Mouse (Mus musculus) liver, embryonic 12.5 days (tissue): ENCODE measurements around the gene Lat. TPM values are rescaled to one million over a fixed set of nuclear protein-coding genes. Genes with fewer than 3 reads are reported as not detected.
"Not testable (repeated sequence)": the region's sequence is repeated elsewhere in the genome, so short reads cannot be mapped to it uniquely, and the experiment has no call there.

ENCODE experiments used
- ATAC-seq: fragments of 200-750 bp; cut with Nextera tagmentation; 2 replicates; pipeline ENCODE4 v1.8.0; 2017; ENCODE audit warnings: moderate number of reproducible peaks, mild to moderate bottlenecking, moderate library complexity
- H3K27ac ChIP-seq: fragments of 300-500 bp; sonication (generic); 2 replicates; pipeline ENCODE4 v1.5.1; 2016; ENCODE audit warnings: mild to moderate bottlenecking
- H3K27me3 ChIP-seq: fragments of 300-500 bp; sonication (generic); replicated peaks from 2 replicates; pipeline ENCODE4 v1.6.1; 2016; ENCODE audit warnings: mild to moderate bottlenecking, moderate library complexity
- H3K36me3 ChIP-seq: fragments of 300-500 bp; sonication (generic); 2 replicates; pipeline ENCODE4 v1.6.1; 2016; ENCODE audit warnings: mild to moderate bottlenecking, moderate library complexity
- H3K4me1 ChIP-seq: fragments of 300-500 bp; sonication (generic); 2 replicates; pipeline ENCODE4 v1.6.1; 2016
- H3K4me2 ChIP-seq: fragments of 300-500 bp; sonication (generic); 2 replicates; pipeline ENCODE4 v1.6.1; 2016; ENCODE audit warnings: mild to moderate bottlenecking, moderate library complexity
- H3K4me3 ChIP-seq: fragments of 300-500 bp; sonication (generic); 2 replicates; pipeline ENCODE4 v1.5.1; 2016; ENCODE audit warnings: mild to moderate bottlenecking, moderate library complexity
- H3K9ac ChIP-seq: fragments of 300-500 bp; sonication (generic); 2 replicates; pipeline ENCODE4 v1.6.1; 2016; ENCODE audit warnings: mild to moderate bottlenecking, moderate library complexity
- H3K9me3 ChIP-seq: fragments of 300-500 bp; sonication (generic); replicated peaks from 2 replicates; pipeline ENCODE4 v1.6.1; 2016; ENCODE audit warnings: mild to moderate bottlenecking, moderate library complexity
- WGBS: fragments of 180-500 bp; shearing (Covaris S2); methylation state at CpG from one replicate; pipeline ENCODE4 v1.1.7; 2016; ENCODE audit not compliant: insufficient replicate concordance; 5-methylcytosine and 5-hydroxymethylcytosine counted together
- polyA plus RNA-seq: library from polyadenylated mRNA; unstranded; fragments of >200 nt; fragmentation: Nextera tagmentation; extraction: Ambion mirVana; gene quantifications from 2 replicates; pipeline ENCODE4 v1.2.1, GENCODE M21; 2016

Gene Lat
- polyA plus RNA-seq, result 14.5 and 15.6 TPM in 2 replicates

DNA sequence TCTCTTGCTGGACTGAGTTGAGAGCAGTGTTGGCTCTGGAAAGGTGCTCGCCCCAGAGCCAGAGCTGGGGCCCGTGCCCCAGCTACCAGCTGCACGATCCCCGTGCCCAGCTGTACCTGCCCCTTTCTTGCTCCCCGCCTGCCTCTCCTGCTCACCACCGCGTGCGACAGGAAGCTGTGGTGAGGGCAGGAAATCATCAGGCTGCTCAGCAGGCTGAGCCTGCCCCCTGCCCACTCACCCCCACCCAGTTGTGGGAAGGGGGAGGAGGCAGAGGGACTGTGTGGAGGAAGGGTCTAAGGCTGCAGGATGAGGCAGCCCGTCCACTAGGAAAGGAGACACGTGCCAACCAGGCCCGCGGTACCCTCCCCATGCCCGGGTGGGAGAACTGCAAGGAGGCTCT, at the start of gene Lat:
Lat (minus strand) TSS at position 178 of the 400 bp plus-strand sequence.
- 28% methylated on average over 13 of the region's 13 CpGs for WGBS
- Histone ChIP-seq H3K4me3 (peak within 1 kb of the TSS; percentile 28), H3K36me3 (peaks cover 55% of the 10 kb centered on the region), H3K27me3 (no peaks in the 10 kb centered on the region), H3K9ac (no peak within 1 kb of the TSS), H3K27ac (no peak within 1 kb of the TSS), H3K4me2 (peak within 1 kb of the TSS; percentile 41), H3K9me3 (no peaks in the 10 kb centered on the region), H3K4me1 (0 out of 2 replicates have a peak, but pooled peaks cover 7% of the 10 kb centered on the region)
- peak; percentile 60 for ATAC-seq

DNA sequence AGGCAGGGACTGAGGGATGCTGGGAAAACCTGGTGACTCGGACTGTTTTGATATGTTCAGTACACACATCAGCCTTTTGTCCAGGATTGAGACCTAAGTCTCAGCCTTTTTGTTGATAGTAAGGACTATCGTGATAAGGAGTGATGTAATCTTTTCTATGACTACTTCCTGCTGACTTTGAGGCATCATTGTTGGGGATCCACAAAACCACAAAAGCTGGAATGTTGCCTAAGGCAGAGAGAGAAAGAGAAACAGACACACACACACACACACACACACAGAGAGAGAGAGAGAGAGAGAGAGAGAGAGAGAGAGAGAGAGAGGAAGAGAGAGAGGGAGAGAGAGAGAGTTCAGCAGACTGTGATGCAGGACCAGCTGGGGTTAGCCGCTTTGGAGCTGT, 49.1 kb upstream of the Lat start:
- H3K36me3 ChIP-seq, result no peaks in the 10 kb centered on the region
- no peaks in the 10 kb centered on the region for H3K9me3 ChIP-seq
- ATAC-seq, result no peak
- H3K4me3 ChIP-seq, result no peak overlapping the region
- no peak overlapping the region for H3K9ac ChIP-seq
- no peak overlapping the region for H3K4me2 ChIP-seq
- no peak overlapping the region for H3K27ac ChIP-seq
- H3K4me1 ChIP-seq, result no peaks in the 10 kb centered on the region
- peaks cover 13% of the 10 kb centered on the region for H3K27me3 ChIP-seq
- 43% methylated on average over 3 of the region's 3 CpGs for WGBS

DNA sequence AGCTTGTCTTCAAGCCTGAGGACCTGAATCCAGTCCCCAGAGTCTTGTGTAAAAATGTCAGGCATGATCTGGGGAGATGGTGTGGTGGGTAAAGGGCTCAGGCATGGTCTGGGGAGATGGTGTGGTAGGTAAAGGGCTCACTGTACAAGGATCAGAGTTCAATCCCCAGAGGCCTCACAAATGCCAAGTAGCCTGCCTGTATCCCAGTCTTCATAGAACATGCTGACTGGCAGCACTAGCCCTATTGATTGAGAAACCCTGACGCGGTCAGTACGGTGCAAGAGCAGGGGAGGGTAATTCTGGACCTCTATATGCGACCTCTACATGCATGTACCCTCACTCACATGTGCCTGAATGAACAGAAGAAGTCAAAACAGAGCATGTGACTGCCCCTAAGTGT, 48.2 kb upstream of the Lat start:
- Histone ChIP-seq H3K4me1 (no peaks in the 10 kb centered on the region), H3K4me2 (no peak overlapping the region), H3K36me3 (no peaks in the 10 kb centered on the region), H3K27me3 (peaks cover 22% of the 10 kb centered on the region), H3K4me3 (no peak overlapping the region), H3K9ac (no peak overlapping the region), H3K27ac (no peak overlapping the region), H3K9me3 (no peaks in the 10 kb centered on the region)
- WGBS, result 85% methylated on average over 4 of the region's 4 CpGs
- ATAC-seq, result no peak

DNA sequence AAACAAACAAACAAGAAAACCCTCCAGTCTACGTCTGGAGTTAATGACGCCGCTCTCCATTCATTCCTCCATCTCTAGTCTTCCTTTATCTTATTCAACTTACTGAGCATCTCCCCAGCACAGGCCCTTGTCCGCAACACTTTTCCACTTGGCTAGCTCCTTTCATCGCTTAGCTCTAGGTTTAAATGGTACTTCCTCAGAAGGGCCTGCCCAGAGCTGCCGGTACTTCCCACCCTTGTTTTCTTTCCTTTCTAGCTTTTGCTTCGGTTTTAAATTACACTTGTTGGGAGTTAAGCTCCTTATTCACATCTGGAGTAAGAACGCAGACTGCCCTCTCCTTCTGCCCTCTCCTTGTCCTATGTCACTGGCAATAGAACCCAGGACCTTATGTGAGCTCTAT, 47.7 kb upstream of the Lat start:
- Histone ChIP-seq H3K4me2 (no peak overlapping the region), H3K9ac (no peak overlapping the region), H3K27ac (no peak overlapping the region), H3K4me3 (no peak overlapping the region), H3K36me3 (no peaks in the 10 kb centered on the region), H3K9me3 (no peaks in the 10 kb centered on the region), H3K4me1 (no peaks in the 10 kb centered on the region), H3K27me3 (peaks cover 25% of the 10 kb centered on the region)
- 50% methylated on average over 8 of the region's 8 CpGs for WGBS
- no peak for ATAC-seq

DNA sequence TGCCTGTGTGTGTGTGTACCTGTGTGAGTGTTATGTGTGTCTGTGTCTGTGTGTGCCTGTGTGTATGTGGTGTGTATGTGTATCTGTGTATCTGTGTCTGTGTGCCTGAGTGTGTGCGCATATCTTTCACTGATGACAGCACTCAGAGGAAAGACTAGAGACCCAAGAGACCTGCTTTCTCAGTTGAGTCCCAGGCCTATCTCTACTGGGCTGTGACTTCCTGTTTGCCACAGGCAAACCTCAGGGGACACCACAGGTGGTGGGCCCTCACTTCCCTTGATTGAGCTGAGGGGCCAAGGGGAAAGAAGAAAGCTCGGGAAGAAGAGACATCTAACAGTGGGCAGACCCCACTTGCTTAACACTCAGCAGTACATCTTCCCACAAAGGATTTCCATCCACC, 47.2 kb upstream of the Lat start:
- Histone ChIP-seq H3K27ac (no peak overlapping the region), H3K9ac (no peak overlapping the region), H3K27me3 (peaks cover 29% of the 10 kb centered on the region), H3K4me2 (no peak overlapping the region), H3K36me3 (no peaks in the 10 kb centered on the region), H3K4me3 (no peak overlapping the region), H3K9me3 (no peaks in the 10 kb centered on the region), H3K4me1 (no peaks in the 10 kb centered on the region)
- ATAC-seq, result no peak
- WGBS, result 18% methylated on average over 2 of the region's 2 CpGs

DNA sequence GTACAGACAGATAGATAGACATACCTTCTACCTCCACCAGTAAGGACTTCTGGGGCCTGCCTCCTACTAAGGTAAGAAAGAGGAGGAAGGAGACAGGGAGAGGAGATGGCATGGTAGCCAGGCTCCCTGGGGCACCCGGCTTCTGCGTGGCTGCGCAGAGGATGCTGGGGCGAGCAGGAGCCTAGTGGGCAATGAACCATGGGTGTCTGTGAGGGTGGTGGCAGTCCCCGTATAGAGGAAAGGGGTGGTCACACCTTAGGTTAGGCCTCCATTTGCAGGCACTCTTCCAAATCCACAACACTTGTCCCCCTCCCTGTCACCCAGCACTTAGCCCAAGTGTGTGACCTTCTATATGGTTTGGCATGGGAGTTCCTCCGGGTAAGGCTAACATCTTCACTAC, 45.4 kb upstream of the Lat start, which contains the start of gene Cd19:
Cd19 (minus strand) TSS at position 165 of the 400 bp plus-strand sequence.
- Histone ChIP-seq H3K4me1 (no peaks in the 10 kb centered on the region), H3K4me2 (no peak within 1 kb of the TSS), H3K9ac (no peak within 1 kb of the TSS), H3K4me3 (no peak within 1 kb of the TSS), H3K9me3 (no peaks in the 10 kb centered on the region), H3K36me3 (no peaks in the 10 kb centered on the region), H3K27ac (no peak within 1 kb of the TSS), H3K27me3 (peaks cover 39% of the 10 kb centered on the region)
- WGBS, result 78% methylated on average over 6 of the region's 6 CpGs
- no peak for ATAC-seq

DNA sequence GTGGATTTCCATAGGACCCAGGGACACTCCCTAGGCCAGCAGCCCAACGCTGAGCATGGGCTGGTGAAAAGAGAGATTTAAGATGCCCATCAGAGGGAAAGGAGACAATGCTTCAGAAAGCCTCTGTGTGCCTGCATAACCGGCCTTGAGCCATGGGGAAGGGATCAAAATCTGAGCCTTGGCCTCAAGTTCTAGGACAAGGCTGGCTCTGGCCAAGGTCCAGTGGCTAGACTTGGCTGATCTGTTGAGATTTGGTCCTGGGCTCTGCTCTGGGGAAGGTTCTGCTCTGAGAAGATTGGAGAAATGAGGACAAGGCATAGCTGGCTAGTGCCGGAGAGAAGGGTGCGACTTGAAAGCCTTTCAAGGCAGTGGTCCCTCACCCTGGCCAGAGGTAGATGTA, 41.7 kb upstream of the Lat start:
- no peak overlapping the region for H3K4me2 ChIP-seq
- no peak overlapping the region for H3K9ac ChIP-seq
- H3K27ac ChIP-seq, result no peak overlapping the region
- no peak overlapping the region for H3K4me3 ChIP-seq
- peaks cover 46% of the 10 kb centered on the region for H3K27me3 ChIP-seq
- H3K4me1 ChIP-seq, result no peaks in the 10 kb centered on the region
- no peak for ATAC-seq
- H3K36me3 ChIP-seq, result no peaks in the 10 kb centered on the region
- H3K9me3 ChIP-seq, result no peaks in the 10 kb centered on the region
- WGBS, result 73% methylated on average over 4 of the region's 4 CpGs

DNA sequence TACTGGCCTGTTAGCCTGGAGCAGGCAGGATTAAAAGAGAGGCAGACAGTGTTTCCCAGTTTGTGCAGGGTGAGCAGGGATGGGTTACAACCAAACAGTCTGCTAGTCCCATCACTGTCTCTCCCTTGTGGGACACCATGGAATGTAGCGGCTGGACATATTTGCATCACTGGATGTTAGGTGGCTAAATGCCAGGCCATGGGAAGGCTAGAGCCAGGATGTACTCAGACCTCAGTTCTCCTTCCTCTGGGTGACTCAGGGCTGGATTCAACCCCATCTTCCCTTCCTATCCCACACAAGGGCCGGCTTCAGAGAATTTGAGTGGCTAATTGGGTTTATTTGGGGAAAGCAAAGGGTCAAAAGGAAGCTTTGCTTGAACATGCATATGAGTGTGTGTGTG, 39.3 kb upstream of the Lat start:
- no peak for ATAC-seq
- peaks cover 35% of the 10 kb centered on the region for H3K27me3 ChIP-seq
- no peaks in the 10 kb centered on the region for H3K36me3 ChIP-seq
- no peak overlapping the region for H3K4me3 ChIP-seq
- no peak overlapping the region for H3K9ac ChIP-seq
- no peak overlapping the region for H3K4me2 ChIP-seq
- no peak overlapping the region for H3K27ac ChIP-seq
- no peaks in the 10 kb centered on the region for H3K9me3 ChIP-seq
- WGBS, result 68% methylated on average over 2 of the region's 2 CpGs
- no peaks in the 10 kb centered on the region for H3K4me1 ChIP-seq

DNA sequence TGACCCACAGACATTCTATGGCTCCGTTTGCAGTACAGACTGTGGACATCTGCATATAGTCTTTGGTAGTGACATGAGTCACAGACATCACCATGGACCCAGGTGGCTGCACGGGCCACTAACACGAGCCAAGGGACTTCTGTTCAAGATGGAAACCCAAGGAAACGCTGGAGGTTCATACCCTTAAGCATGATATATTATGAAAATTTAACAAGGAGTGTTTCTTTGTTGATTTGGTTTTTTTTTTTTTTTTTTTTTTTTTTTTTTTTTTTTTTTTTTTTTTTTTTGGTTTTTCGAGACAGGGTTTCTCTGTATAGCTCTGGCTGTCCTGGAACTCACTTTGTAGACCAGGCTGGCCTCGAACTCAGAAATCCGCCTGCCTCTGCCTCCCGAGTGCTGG, 33.1 kb upstream of the Lat start:
- H3K36me3 ChIP-seq, H3K9ac ChIP-seq, H3K4me3 ChIP-seq, H3K27ac ChIP-seq, H3K9me3 ChIP-seq, H3K4me2 ChIP-seq, H3K27me3 ChIP-seq, ATAC-seq: not testable (repeated sequence)
- H3K4me1 ChIP-seq, result peaks cover 11% of the 10 kb centered on the region
- WGBS, result 71% methylated on average over 8 of the region's 8 CpGs

DNA sequence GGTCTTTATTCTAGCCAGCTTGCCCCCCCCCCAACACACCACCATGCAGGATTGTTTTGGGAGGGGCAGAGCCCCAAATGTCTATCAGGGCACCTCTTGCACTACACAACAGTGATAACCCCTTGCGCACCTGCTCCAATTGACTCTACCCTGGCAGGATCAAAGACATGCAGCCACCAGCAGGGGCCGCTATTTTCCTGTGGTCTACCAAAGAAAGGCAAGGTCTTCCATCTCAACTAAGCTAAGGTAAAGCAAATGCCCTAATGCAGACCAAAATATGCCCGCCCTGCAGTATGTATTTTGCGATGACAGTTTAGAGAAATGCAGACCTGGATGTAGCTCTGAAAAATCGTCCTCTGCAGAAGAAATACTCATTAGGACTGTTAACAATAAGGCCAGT, 30.2 kb upstream of the Lat start:
- H3K27ac ChIP-seq, result no peak overlapping the region
- 6% methylated on average over 5 of the region's 5 CpGs for WGBS
- H3K36me3 ChIP-seq, result peaks cover 2% of the 10 kb centered on the region; the same call in 1 of the 2 replicates
- no peak overlapping the region for H3K9ac ChIP-seq
- H3K4me1 ChIP-seq, result peaks cover 27% of the 10 kb centered on the region
- H3K9me3 ChIP-seq, result no peaks in the 10 kb centered on the region
- ATAC-seq, result no peak
- H3K4me2 ChIP-seq, result no peak overlapping the region
- no peaks in the 10 kb centered on the region for H3K27me3 ChIP-seq
- H3K4me3 ChIP-seq, result no peak overlapping the region

DNA sequence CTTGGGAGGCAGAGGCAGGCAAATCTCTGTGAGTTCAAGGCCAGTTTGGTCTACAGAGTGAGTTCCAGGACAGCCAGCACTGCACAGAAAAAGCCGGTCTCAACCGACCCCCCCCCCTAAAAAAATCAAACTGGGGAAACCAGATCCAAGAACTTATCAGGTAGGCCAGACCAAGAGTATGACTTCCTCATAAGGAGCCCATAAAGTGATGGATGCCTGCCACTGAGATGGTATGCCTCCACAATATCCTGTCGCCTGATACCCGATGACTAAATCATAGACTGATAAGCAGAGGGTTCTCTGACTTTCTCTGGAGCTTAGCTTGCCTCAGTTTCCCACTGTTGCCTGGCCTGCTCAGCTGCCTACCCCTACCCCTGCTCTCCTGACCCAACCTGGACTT, 28.5 kb upstream of the Lat start:
- Histone ChIP-seq H3K4me1 (peaks cover 27% of the 10 kb centered on the region), H3K4me3 (0 out of 2 replicates have a peak overlapping the region, but pooled peaks have one; percentile 98), H3K36me3 (peaks cover 16% of the 10 kb centered on the region), H3K9ac (peak overlapping the region; percentile 29; the same call in 1 of the 2 replicates), H3K27me3 (no peaks in the 10 kb centered on the region), H3K4me2 (peak overlapping the region; percentile 89), H3K9me3 (no peaks in the 10 kb centered on the region), H3K27ac (peak overlapping the region; percentile 58)
- WGBS, result 30% methylated on average over 4 of the region's 4 CpGs
- ATAC-seq, result no peak

DNA sequence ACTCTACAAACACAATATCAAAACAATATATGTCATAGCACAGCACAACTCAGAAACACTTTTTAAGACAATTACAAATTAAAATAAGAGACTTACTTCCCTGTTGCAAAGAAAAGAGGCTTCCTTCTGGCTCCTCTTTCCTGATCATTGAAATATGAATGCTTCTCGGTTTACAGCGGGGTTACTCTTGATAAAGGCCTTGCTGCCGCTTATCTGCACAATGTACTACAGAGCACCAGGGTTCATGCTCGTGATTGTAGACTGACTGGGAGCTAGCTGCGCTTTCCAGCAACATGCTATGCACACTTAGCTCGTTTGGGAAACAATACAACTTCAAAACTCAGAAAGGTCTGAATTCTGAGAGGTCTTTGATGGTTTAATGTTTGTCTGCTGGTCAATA, 27.9 kb upstream of the Lat start:
- H3K4me1 ChIP-seq, result peaks cover 27% of the 10 kb centered on the region
- H3K27me3 ChIP-seq, result no peaks in the 10 kb centered on the region
- peak overlapping the region; percentile 58 for H3K27ac ChIP-seq
- peak overlapping the region; percentile 29 for H3K9ac ChIP-seq
- peak overlapping the region; percentile 98 for H3K4me3 ChIP-seq
- peak; percentile 36 for ATAC-seq
- H3K36me3 ChIP-seq, result peaks cover 18% of the 10 kb centered on the region
- H3K4me2 ChIP-seq, result peak overlapping the region; percentile 89
- 12% methylated on average over 6 of the region's 6 CpGs for WGBS
- H3K9me3 ChIP-seq, result no peaks in the 10 kb centered on the region
